Mouse (Mus musculus): ENCODE results near the gene Gm5475.
"Not testable (repeated sequence)": the region's sequence is repeated elsewhere in the genome, so short reads cannot be mapped to it uniquely, and the experiment has no call there.

The Gm5475 gene

DNA sequence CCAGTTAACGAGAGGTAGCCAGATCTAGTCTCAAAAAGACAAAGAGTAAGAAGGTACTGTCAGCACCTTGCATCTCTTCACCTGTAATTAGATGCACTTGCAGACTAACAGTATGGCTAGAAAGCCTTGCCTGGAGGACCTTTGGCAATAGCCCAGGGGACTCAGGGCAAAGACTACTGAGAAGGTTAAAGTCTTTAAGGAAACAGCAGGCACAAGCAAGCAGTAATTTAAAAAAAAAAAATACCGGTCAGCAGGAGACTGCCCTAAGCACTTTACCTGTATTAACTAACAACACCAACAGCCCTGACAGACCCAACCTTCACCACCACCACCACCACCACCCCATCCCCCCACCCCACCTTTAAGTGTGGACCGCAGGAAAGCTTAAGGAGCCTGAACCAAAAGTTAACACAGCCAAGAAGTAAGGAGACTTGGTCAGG, at the start of gene Gm5475:
Gene Gm5475, plus strand, starts transcription at position 390 of the 440 bp plus-strand sequence.
- not testable (repeated sequence) for DNase-seq (ENCODE audit: inconsistent ontology term)

DNA sequence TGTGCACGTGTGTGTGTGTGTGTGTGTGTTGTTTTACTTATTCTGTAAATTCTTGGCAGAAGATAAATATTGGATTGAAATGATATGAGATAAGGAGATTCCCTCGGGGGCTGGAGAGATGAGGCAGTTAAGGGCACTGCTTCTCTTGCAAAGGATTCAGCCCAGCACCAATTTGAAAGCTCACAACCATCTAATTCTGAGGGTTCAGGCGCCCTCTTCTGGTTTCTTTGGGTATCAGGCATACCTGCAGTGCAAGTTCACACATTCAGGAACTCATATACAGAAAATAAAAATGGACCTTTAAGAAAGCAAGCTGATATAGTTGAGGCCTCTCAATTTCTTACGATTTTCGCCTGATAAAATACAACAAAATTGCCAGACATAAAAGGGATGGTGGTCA, 46.9 kb upstream of the Gm5475 start:
- DNase-seq (ENCODE audit: inconsistent ontology term), result peak; percentile 11

DNA sequence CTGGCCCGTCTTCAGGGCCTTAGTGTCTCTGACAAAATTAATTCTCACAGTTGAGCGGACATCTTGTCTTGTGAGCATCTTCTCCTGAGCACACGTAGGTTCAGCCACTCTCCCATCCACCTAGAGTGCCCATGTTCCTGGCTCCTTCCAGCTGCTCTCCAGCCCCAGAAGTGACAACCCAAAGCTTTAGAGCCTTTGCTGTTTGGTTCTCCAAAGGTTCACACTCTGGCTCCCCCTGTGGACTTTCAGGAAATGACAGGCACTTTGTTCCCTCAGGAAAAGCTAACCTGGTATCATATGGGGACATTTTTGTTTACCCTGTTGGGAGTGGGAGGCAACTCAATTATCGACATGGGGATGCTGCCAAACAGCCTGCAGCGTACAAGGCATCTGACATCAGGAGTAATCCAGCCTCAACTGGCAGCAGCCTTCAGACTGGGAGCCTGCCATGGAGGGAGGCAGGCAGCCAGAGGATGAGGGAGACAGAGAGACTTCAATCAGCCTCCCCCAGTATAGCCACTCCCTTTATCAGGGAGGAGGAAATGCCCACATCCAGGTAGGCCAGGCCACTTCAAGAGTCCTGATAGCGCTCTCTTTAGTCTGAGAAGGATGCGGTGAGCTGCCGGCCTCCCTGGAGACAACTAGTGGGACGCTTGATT, 44.0 kb upstream of the Gm5475 start:
- DNase-seq (ENCODE audit: inconsistent ontology term), result not testable (repeated sequence)

DNA sequence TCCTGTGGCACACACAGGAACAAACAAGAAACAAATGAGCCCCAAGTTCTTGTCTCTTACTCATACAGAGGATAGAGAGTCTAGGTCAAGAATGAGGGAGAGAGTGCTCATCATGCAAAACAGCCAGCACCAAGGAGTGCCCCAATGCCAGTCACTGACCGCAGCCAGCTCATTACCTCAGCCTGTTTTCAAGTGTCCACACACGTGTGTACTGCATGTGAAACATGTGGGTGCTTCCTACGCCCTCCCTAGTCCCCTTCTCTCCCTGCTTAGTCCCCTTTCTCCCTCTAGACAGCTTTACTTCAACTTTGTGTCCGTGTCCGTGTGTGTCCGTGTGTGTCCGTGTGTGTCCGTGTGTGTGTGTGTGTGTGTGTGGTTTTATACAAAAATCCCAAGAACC, 42.3 kb upstream of the Gm5475 start:
- no peak for DNase-seq (ENCODE audit: inconsistent ontology term)

DNA sequence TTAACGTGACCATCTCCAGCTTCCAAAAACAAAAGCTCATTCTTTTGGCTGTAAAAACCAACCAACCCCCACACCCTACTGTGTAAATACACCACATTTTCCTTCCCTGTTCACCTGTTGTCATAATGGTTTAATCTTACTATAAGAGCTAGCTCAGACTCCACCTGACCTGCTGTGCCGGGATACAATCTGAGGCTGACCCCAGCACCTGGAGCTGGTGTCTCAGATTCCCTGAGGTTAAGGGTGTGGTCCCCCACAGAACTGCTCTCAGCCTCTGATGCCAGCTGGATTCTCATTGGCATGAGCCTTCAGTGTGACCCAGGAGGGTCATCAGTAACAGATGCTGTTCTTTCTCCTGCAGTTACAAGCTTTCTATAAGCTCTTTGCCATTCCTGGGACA, 41.8 kb upstream of the Gm5475 start:
- no peak for DNase-seq (ENCODE audit: inconsistent ontology term)

DNA sequence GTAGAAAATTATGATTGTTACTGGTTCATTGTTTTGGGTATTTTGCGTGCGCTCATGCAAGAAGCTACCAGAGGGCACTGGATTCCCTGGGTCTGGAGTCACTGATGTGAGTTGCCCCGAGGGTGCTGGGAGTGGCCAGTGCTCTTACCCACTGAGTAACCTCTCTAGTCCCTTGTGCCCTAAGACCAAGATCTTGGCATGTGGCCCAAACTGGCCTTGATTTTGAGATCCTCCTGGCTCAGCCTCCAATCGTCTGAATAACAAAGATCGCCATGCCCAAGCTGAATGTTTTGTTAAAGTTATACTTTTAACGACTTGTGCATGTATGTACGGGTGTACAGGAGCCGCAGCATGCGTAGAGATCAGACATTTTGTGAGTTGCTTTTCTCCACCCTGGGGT, 36.2 kb upstream of the Gm5475 start:
- DNase-seq (ENCODE audit: inconsistent ontology term), result no peak

DNA sequence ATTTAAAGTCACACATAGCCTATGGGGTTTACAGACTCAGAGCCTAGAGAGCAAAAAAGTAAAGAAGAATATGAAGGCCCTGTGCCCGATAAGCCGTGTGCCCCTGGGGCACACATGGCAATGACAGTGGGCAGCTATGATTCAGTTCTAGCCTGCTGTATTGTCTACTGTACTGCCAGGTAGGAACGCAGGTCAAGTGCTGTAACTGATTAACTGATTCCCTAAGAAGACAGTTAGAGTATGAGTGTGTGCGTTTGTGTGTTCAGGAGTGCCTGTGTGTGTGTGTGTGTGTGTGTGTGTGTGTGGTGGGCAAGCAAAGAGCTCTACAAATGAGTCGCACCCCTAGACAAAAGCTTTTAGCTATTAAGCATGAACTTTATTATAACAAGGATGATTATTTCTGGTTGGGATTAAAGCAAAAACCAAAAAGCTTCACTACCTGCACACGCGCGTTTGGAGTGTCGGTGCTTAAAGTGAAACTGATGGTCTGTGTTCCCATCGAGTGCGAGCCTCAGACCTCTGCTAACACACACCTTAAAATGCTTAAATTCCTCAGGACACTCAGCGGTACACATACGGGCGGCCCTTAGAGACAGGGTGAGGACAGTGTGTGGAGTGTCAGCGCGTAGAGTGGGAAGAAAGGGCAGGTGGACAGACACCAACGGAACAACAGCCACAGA, 34.3 kb upstream of the Gm5475 start:
- DNase-seq (ENCODE audit: inconsistent ontology term), result no peak

DNA sequence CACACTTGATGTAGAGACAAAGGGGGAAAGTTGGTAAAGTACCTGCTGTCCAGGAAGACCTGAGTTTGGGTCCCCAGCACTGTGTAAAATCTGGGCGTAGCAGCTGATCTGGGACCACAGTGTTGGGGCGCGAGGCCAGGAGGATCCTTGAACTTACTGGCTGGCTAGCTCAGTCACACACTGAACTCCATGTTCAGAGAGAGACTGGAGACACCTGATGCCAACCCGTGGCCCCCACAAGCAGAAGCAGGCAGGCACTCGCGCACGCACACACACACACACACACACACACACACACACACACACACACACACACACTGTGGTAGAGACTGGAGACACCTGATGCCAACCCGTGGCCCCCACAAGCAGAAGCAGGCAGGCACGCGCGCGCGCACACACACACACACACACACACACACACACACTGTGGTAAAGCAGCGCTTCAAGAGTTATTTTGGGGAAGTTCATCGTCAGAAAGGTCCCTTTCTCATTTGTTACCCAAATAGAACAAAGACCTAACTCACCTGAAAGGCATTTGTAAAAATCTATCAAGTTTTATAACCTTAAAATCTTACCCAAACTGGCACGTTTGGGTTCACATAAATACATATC, 33.6 kb upstream of the Gm5475 start:
- DNase-seq (ENCODE audit: inconsistent ontology term), result no peak

DNA sequence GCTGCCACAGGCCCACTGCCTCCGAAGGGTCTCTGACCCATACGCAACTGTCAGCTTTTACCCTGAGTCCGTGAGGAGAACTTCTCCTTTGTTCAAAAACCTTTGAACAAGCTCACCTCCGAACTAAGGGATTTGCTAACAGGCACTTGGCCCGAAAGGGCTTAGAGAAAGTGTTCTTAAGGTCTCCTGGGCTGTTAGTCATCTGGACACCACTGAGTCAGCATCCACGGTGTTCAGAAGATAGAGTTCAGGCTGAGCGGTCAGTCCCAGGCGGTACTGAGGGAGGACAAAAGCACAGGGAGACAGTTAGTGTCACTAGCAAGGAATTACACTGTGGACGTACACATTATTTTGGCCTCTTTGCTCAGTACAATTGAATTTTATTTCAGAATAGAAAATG, 33.1 kb upstream of the Gm5475 start:
- peak; percentile 9 for DNase-seq (ENCODE audit: inconsistent ontology term)

DNA sequence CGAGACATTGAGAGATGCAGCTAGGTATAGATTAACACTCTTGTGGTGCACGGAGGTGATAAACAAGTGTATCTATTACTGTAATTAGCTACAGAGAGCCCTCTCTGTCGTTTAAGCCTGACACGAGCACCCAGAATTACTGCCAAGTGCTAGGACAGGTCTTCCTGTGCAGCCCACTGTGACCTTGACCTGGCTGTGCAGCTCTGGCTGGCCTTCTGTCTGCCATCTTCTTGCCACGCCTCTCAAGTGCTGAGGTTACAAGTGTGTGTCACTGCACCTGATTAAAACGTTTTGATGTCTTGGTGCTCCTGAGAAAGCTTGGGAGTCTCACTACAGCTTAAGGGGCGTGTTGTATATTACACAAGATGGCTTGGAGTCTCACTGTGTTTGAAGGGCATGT, 30.9 kb upstream of the Gm5475 start:
- no peak for DNase-seq (ENCODE audit: inconsistent ontology term)

DNA sequence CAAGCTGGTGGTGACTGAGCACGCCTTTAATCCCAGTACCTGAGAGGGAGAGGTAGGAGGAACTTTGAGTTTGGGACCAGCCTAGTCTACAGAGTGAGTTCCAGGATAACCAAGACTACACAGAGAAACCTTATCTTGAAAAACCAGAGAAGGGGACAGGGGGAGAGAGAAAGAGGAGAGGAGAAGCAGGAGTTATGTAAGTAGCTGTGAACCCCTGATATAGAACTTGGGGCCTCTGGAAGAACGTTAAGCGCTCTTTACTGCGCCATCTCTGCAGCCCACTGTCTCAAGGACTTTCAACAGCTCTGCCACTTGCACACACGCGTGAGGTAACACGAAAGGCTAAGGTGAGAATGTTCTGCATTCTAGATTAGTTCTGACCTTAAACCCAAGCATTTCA, 30.3 kb upstream of the Gm5475 start:
- no peak for DNase-seq (ENCODE audit: inconsistent ontology term)

DNA sequence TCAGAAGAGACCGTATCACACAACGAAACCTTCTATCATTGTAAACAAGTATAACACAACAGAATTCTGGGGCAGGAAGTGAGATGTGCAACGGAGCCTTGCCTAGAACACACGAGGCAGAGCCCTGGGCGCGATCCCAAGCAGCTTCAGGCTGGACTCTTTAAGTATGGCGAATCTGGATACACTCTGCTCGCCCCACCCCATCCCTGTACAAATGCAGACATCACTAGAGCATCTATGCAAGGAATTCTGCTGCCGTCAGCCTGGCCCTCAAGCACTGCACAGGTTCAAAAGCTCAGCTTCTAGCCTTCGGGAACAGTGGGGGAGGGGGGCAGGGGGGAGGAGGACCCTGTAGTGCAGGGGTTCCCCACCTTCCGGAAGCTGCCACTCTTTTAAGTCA, 28.9 kb upstream of the Gm5475 start:
- DNase-seq (ENCODE audit: inconsistent ontology term), result no peak

DNA sequence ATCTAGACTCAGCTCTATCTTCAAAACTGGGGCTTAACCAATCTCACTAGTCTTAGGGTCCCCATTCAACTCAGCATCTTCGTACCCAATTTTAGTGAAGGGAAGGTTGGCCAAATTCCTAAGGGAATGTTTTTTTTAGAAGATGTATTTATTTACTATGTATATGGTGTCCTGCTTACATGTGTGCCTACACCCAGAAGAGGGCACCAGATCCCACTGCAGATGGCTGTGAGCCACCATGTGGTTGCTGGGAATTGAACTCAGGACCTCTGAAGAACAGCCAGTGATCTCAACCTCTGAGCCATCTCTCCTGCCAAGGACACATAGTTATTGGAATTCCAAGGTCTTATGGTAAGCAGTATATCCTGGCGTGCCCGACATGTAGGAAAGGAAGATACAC, 26.4 kb upstream of the Gm5475 start:
- DNase-seq (ENCODE audit: inconsistent ontology term), result no peak

DNA sequence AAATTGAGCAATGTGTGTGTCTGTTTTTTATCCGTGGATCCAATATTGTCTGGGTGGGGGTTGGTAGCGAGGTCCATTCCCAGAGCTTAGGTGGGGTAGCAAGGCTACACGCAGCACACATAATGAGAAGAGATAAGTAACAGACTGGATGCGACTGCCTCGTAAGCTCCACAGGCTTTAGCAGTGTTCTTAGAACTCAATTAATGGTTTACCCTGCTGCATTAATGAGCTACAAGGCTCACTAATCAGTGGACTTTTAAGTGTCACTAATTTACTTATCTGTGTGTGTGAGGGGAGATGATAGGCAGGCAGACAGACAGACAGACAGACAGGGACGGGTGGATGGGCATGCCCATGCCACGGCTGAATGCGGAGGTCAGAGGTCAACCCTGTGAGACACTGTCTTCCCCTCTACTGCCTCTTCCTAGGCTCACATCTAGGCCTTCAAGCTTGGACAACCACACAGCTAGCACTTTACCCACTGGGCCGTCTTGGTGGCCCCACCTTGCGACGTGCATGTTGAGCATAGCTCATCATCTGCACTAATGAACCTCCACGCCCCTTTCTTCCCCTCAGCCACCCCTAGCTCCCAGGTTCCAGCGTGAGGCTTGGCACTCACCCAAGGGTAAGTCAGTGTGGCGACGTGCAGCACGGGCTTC, 21.2 kb upstream of the Gm5475 start:
- no peak for DNase-seq (ENCODE audit: inconsistent ontology term)

DNA sequence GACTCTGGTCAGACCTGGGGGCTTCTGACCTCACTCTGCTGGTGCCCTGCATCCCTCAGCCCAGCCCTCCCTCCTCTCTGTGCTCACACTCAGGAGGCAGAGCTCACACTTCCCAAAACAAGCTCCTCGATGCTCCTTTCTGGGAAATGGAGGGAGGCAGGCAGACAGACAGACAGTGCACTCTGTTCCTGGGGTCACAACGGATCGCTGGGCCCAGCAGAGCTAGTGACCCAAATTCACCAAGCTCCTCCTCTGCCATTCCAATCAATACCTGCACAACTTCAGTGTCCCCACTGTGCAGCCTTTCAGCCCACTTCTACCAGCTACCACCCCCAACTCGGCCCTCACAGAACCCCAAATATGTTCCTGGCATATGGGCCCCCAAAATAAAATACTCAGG, 20.1 kb upstream of the Gm5475 start:
- no peak for DNase-seq (ENCODE audit: inconsistent ontology term)

DNA sequence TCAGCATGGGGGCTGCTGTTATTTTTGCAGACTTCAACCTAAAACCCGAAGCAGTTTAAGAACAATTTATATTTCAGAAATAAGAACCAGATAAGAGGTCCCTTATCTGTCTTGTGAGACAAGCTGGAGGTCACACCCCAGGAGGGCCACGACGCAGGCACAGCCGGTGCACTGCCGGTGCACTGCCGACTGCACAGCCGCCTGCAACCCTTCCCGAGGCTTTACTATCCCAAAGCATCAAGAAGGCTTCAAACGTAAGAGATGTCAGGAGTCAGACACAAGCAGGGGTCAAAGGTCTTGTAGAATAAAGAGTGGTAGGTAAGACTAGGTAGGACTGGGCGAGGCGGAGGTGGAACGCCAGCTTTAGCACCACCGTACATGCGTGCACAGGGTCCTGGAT, 19.6 kb upstream of the Gm5475 start:
- DNase-seq (ENCODE audit: inconsistent ontology term), result no peak

DNA sequence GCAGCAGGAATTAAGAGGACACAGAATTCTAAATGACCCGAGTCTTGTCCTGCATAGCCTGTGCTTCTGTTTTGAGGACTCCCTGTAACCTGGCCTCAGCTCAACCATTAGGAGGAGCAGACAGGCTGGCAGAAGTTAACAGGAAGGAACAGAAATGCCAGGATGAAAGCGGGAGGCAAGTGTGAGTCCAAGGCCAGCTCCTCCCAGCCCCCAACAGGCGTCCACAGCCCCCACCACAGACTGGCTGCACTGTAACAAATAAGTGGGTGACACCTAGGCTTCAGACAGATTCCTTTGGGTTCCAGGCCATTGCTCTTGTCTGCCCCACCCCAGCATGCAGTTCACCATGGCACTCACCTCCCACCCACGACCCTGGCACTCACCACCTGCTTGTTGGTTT, 19.1 kb upstream of the Gm5475 start:
- no peak for DNase-seq (ENCODE audit: inconsistent ontology term)

DNA sequence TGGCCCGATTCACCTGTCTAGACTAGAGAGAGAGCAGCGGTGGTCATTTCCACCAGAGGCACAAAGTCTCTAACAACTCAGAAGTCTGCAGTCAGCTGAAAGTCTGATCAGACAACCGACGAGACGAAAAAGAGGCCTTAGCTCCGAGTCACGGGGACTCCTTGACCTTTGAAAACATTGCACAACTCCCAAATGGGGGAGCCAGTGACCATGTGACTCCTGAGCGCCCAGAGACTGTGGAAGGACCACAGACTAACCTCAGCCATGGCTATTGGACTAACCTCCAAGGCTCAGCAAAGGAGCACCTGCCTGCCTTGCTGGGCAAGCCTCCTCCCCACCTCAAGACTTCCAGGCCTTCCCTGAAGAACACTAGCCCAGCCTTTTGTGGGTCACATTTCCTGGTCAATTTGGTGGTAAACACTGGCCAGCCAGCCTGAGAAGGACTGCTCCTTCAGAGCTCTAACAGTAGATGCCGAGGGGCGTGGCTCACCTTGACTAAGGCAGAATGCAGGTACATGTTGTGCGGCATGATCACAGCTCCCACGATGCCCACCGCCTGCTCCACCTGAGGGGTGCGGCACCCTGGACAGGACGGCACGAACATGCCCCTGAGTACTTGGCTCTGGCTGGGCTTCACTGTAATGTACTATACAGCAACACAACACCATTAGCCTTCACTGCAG, 18.5 kb upstream of the Gm5475 start:
- DNase-seq (ENCODE audit: inconsistent ontology term), result no peak

DNA sequence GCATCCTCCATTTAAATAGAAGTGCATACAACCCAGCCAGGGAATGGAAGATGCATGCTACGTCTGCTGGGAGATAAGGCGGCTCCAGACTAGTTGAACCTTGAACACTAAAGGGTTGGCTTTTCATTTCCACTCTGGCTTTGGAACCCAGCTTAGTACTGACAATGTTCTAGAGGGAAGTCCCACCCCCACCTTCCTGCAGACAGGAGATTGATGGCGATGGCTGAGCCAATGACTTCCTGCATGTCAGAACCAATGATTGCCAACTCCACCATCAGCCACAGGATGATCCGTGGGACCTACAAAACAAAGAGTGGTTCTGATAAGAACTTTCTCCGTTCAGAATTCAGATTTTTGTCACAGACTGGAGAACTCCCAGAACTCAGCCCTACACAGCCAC, 15.9 kb upstream of the Gm5475 start:
- DNase-seq (ENCODE audit: inconsistent ontology term), result no peak

DNA sequence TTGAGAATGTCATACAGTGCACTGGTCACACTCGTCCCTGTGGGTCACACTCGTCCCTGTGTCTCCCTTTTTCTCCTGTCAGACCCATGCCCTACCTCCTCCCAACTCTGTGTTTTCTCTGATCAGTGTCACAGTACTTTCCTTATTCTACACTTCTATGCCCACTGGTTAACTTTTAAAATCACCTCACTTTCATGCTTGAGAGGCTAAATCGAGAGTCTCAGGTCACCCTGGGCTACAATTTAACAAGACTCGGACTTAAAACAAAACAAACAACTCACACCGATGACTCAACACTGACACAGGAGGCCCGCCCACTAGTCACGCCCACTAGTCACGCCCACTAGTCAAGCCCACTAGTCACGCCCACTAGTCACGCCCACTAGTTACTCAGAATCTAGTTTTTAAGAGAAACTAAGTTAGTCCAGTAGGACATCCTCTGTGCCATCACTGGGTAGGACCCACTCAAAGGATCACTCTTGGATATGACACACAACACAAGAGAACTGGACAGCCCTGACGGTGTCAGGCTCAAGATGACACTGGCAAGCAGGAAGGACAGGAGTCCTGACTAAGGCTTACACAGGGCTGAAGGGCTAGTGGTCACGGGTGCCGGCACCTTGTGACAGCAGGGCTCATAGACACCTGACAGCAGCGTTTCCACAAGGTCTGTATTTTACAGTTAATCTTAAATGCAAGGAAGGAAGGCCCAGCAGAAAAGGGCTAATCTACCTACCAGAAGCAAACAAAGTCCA, 10.9 kb upstream of the Gm5475 start:
- DNase-seq (ENCODE audit: inconsistent ontology term), result peak; percentile 43

DNA sequence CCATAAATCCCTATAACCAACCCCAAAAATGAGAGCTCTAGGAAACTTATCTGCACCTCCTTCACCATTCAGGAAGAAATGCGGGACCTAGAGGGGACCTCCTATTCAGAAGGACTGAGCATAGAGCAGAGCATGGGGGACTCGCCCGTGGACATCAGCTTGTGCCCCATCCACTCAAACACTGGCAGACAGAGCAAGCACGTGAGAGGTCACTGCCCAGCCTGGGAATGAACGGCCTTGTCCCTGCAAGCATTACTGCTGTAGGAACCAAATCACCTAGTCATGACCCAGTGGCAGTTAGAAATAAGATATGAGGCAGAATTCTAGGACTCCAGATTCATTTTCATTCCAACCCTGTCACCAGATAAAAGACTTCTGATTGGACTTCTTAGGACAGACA, 10.2 kb upstream of the Gm5475 start:
- no peak for DNase-seq (ENCODE audit: inconsistent ontology term)
